Mouse (Mus musculus) MEL (cell line): Measurements from ENCODE around the gene Oxnad1. TPM values are rescaled to one million over a fixed set of nuclear protein-coding genes. Genes with fewer than 3 reads are reported as not detected.
A peak's percentile ranks its signal among the peaks of the same experiment; 100 is the strongest.

Experiments
- DNase-seq: peaks from one replicate; pipeline ENCODE4 v3.0.0; 2011; ENCODE audit warnings: low read depth, low spot score
- H3K27ac ChIP-seq: 2 replicates; pipeline ENCODE4 v1.5.1; 2012; ENCODE audit warnings: low read depth, mild to moderate bottlenecking, control low read depth, low read length, moderate library complexity; ENCODE audit not compliant: control insufficient read depth
- H3K27me3 ChIP-seq, 2 experiments: fragments of 150-350 bp in 1 of 2; sonication (generic) in 1 of 2; 2 replicates each; pipeline ENCODE4 v1.6.1; 2012; ENCODE audit warnings: low read length in 2 of 2, mild to moderate bottlenecking in 2 of 2, improper control_type of control experiment in 1 of 2, moderate library complexity in 1 of 2; ENCODE audit not compliant: insufficient read depth in 2 of 2, control insufficient read depth in 1 of 2
- H3K36me3 ChIP-seq, 2 experiments: 2 replicates each; pipeline ENCODE4 v1.6.1; 2012 to 2014; ENCODE audit warnings: low read length in 2 of 2, improper control_type of control experiment in 1 of 2, inconsistent platforms in 1 of 2, mild to moderate bottlenecking in 1 of 2; ENCODE audit not compliant: insufficient read depth in 2 of 2, control insufficient read depth in 1 of 2
- H3K4me1 ChIP-seq, 2 experiments: fragments of 150-350 bp in 1 of 2; sonication (generic) in 1 of 2; 2 replicates each; pipeline ENCODE4 v1.6.1; 2012; ENCODE audit warnings: low read length in 2 of 2, improper control_type of control experiment in 1 of 2, mild to moderate bottlenecking in 1 of 2; ENCODE audit not compliant: insufficient read depth in 2 of 2, control insufficient read depth in 1 of 2
- H3K4me3 ChIP-seq, 2 experiments: fragments of 150-350 bp in 1 of 2; sonication (generic) in 1 of 2; 2 replicates each; pipeline ENCODE4 v1.5.1; 2012; ENCODE audit warnings: low read depth in 2 of 2, low read length in 2 of 2, mild to moderate bottlenecking in 2 of 2, moderate library complexity in 2 of 2, control low read depth in 1 of 2, improper control_type of control experiment in 1 of 2; ENCODE audit not compliant: control insufficient read depth in 1 of 2, insufficient read depth in 1 of 2
- H3K79me2 ChIP-seq: 2 replicates; pipeline ENCODE4 v1.6.1; 2012; ENCODE audit warnings: mild to moderate bottlenecking, low read length, moderate library complexity; ENCODE audit not compliant: control insufficient read depth, poor library complexity, insufficient read depth
- H3K9ac ChIP-seq: 2 replicates; pipeline ENCODE4 v1.6.1; 2012; ENCODE audit warnings: low read depth, mild to moderate bottlenecking, control low read depth, low read length, moderate library complexity; ENCODE audit not compliant: control insufficient read depth, poor library complexity, severe bottlenecking
- H3K9me3 ChIP-seq: fragments of 150-350 bp; sonication (generic); replicated peaks from 2 replicates; pipeline ENCODE4 v1.6.1; 2012; ENCODE audit warnings: mild to moderate bottlenecking, low read length, improper control_type of control experiment, moderate library complexity; ENCODE audit not compliant: insufficient read depth
- CHD1 ChIP-seq: IDR thresholded peaks from 2 replicates; pipeline ENCODE4 v1.6.1; 2012; ENCODE audit warnings: low read depth, mild to moderate bottlenecking, inconsistent platforms, low read length, improper control_type of control experiment
- CHD2 ChIP-seq: IDR thresholded peaks from 2 replicates; pipeline ENCODE4 v1.6.1; 2011; ENCODE audit warnings: low read length, improper control_type of control experiment
- CTCF ChIP-seq, 3 experiments: IDR thresholded peaks in 2 of 3; conservative IDR thresholded peaks in 1 of 3; 2 replicates each; pipeline ENCODE4 v1.5.1; 2011 to 2012; ENCODE audit warnings: low read length in 3 of 3, low read depth in 2 of 3, mild to moderate bottlenecking in 2 of 3, improper control_type of control experiment in 1 of 3, inconsistent platforms in 1 of 3, mixed read lengths in 1 of 3, moderate library complexity in 1 of 3; ENCODE audit not compliant: control insufficient read depth in 1 of 3, insufficient read depth in 1 of 3, poor library complexity in 1 of 3, severe bottlenecking in 1 of 3
- EP300 ChIP-seq, 2 experiments: IDR thresholded peaks; 2 replicates each; pipeline ENCODE4 v1.6.1; 2011; ENCODE audit warnings: improper control_type of control experiment in 2 of 2, low read length in 2 of 2, low read depth in 1 of 2, mild to moderate bottlenecking in 1 of 2
- ETS1 ChIP-seq: IDR thresholded peaks from 2 replicates; pipeline ENCODE4 v1.6.1; 2012; ENCODE audit warnings: low read depth, mild to moderate bottlenecking, inconsistent platforms, low read length, improper control_type of control experiment, moderate library complexity
- GABPA ChIP-seq: IDR thresholded peaks from 2 replicates; pipeline ENCODE4 v1.6.1; 2012; ENCODE audit warnings: low read depth, mild to moderate bottlenecking, inconsistent platforms, low read length, improper control_type of control experiment, moderate library complexity
- JUND ChIP-seq: IDR thresholded peaks from 2 replicates; pipeline ENCODE4 v1.6.1; 2011; ENCODE audit warnings: low read depth, mild to moderate bottlenecking, improper control_type of control experiment, low read length
- MAFK ChIP-seq: IDR thresholded peaks from 2 replicates; pipeline ENCODE4 v1.6.1; 2011; ENCODE audit warnings: low read depth, mild to moderate bottlenecking, low read length, improper control_type of control experiment, borderline replicate concordance
- MAZ ChIP-seq: IDR thresholded peaks from 2 replicates; pipeline ENCODE4 v1.6.1; 2012; ENCODE audit warnings: low read depth, mild to moderate bottlenecking, inconsistent platforms, low read length, improper control_type of control experiment
- MXI1 ChIP-seq: IDR thresholded peaks from 2 replicates; pipeline ENCODE4 v1.6.1; 2011; ENCODE audit warnings: mild to moderate bottlenecking, low read depth, low read length, improper control_type of control experiment
- NELFE ChIP-seq: IDR thresholded peaks from 2 replicates; pipeline ENCODE4 v1.6.1; 2011; ENCODE audit warnings: low read depth, low read length, improper control_type of control experiment
- RAD21 ChIP-seq: IDR thresholded peaks from 2 replicates; pipeline ENCODE4 v1.6.1; 2011; ENCODE audit warnings: mild to moderate bottlenecking, low read depth, low read length, improper control_type of control experiment
- RCOR1 ChIP-seq: IDR thresholded peaks from 2 replicates; pipeline ENCODE4 v1.6.1; 2012; ENCODE audit warnings: low read depth, mild to moderate bottlenecking, inconsistent platforms, low read length, improper control_type of control experiment
- TAL1 ChIP-seq: IDR thresholded peaks from 2 replicates; pipeline ENCODE4 v1.6.1; 2012; ENCODE audit warnings: mild to moderate bottlenecking, inconsistent platforms, low read length, moderate library complexity, mixed read lengths
- TCF12 ChIP-seq: IDR thresholded peaks from 2 replicates; pipeline ENCODE4 v1.6.1; 2014; ENCODE audit warnings: low read depth, mild to moderate bottlenecking, inconsistent platforms, low read length, improper control_type of control experiment, moderate library complexity
- UBTF ChIP-seq: IDR thresholded peaks from 2 replicates; pipeline ENCODE4 v1.6.1; 2012; ENCODE audit warnings: low read depth, mild to moderate bottlenecking, inconsistent platforms, low read length, improper control_type of control experiment, moderate library complexity, borderline replicate concordance; ENCODE audit not compliant: insufficient read depth
- ZNF384 ChIP-seq: IDR thresholded peaks from 2 replicates; pipeline ENCODE4 v1.6.1; 2012; ENCODE audit warnings: low read depth, mild to moderate bottlenecking, inconsistent platforms, low read length, improper control_type of control experiment
- polyA plus RNA-seq, 2 experiments: library from polyadenylated mRNA; stranded (reverse) in 1 of 2; unstranded in 1 of 2; fragments of >175 nt in 1 of 2; fragments of >200 nt in 1 of 2; gene quantifications; 2 replicates each; pipeline versions ENCODE4 v1.2.1 to v1.2.4; 2012; ENCODE audit warnings: low replicate concordance in 2 of 2, low read depth in 1 of 2; ENCODE audit not compliant: insufficient read length in 2 of 2, insufficient read depth in 1 of 2, missing spikeins in 1 of 2
- total RNA-seq: library from RNA; depleted of rRNA; stranded (reverse); fragments of 300-350 nt; gene quantifications from 2 replicates; pipeline ENCODE4 v1.2.3, GENCODE M21; 2012

Oxnad1 gene
- total and polyA plus RNA-seq, 3 experiments = 54.8 to 244 (median 82.1) TPM

- no peaks in the 10 kb centered on the region for H3K79me2 ChIP-seq
- H3K9ac ChIP-seq = no peak overlapping the region
- TF ChIP-seq TCF12 (no peak), EP300 (IDR thresholded peaks at IDR 0.05; ENCODE audit: low read depth in 1 of 2, low read length in 2 of 2) (no peak), UBTF (no peak), GABPA (no peak), TAL1 (no peak), ETS1 (no peak), NELFE (no peak), CTCF (IDR thresholded peaks at IDR 0.05 in 2 of 3, conservative IDR thresholded peaks at IDR 0.05 in 1 of 3; ENCODE audit: control insufficient read depth in 1 of 3, insufficient read depth in 1 of 3, low read depth in 2 of 3, low read length in 3 of 3, poor library complexity in 1 of 3, severe bottlenecking in 1 of 3) (no peak), MXI1 (no peak), MAFK (no peak), ZNF384 (no peak), RAD21 (no peak), RCOR1 (no peak)
- TF ChIP-seq, all 39 proteins: peak for 0
- no peak overlapping the region for H3K4me3 ChIP-seq
- peaks cover 0 to 3% of the 10 kb centered on the region in 2 experiments; a peak in 1 of 4 replicates for H3K27me3 ChIP-seq
- 0 out of 4 replicates have a peak, but pooled peaks cover 0 to 3% of the 10 kb centered on the region in 2 experiments for H3K4me1 ChIP-seq
- DNase-seq = no peak
- no peaks in the 10 kb centered on the region for H3K9me3 ChIP-seq
- H3K27ac ChIP-seq = no peak overlapping the region
- no peaks in the 10 kb centered on the region for H3K36me3 ChIP-seq
These were observed 35.0 kb upstream of the Oxnad1 start for GRCm38 (mm10) chr14:32050171-32050570.

GRCm38 (mm10) chr14:32053895-32054294 is 31.3 kb upstream of the Oxnad1 start:
- Histone ChIP-seq H3K27ac (no peak overlapping the region), H3K79me2 (no peaks in the 10 kb centered on the region), H3K4me1 (no peaks in the 10 kb centered on the region), H3K27me3 (peaks cover 0 to 3% of the 10 kb centered on the region in 2 experiments; a peak in 1 of 4 replicates), H3K36me3 (no peaks in the 10 kb centered on the region), H3K9me3 (no peaks in the 10 kb centered on the region), H3K9ac (no peak overlapping the region), H3K4me3 (no peak overlapping the region)
- peak; percentile 20 for DNase-seq
- TF ChIP-seq MAZ (no peak), CHD2 (no peak), ZNF384 (no peak), TCF12 (no peak), GABPA (no peak), CHD1 (no peak), JUND (no peak)
